Mouse (Mus musculus): Measurements from ENCODE around the gene S1pr1. TPM values are rescaled to one million over a fixed set of nuclear protein-coding genes. Genes with fewer than 3 reads are reported as not detected.

The S1pr1 gene
- polyA plus RNA-seq, 1 experiment from 2014 or later, result 31.4 TPM

DNA sequence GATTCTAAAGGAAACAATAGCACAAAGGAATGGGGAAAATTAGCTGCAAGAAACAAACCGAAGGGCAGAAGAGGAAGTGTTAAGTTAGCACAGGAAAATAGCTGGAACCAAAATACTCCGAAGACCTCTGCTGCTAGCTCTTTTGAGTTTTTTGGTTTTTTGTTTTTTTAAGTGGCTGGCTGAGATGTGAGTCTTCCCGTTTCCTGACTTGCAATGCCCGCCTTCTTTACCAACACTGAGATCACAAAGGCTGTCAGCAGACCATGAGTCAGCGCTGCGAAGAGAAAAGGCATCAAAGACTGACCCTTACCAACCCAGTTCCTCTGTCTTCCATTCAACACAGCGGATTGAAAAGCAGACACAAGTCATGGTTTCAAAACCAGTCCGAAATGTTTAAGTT, 25.5 kb downstream of the S1pr1 start:
- Histone ChIP-seq H3K9me3 (no peaks in the 10 kb centered on the region), H3K4me3 (no peak overlapping the region), H3K27me3 (no peaks in the 10 kb centered on the region), H3K36me3 (no peaks in the 10 kb centered on the region), H3K9ac (no peak overlapping the region), H3K4me1 (replicated peaks) (no peaks in the 10 kb centered on the region), H3K27ac (replicated peaks) (no peak overlapping the region), H3K4me2 (no peak overlapping the region)
- no peak for ATAC-seq (ENCODE audit: low FRiP score, low read depth)
- 33% methylated on average over 8 of the region's 8 CpGs for WGBS

DNA sequence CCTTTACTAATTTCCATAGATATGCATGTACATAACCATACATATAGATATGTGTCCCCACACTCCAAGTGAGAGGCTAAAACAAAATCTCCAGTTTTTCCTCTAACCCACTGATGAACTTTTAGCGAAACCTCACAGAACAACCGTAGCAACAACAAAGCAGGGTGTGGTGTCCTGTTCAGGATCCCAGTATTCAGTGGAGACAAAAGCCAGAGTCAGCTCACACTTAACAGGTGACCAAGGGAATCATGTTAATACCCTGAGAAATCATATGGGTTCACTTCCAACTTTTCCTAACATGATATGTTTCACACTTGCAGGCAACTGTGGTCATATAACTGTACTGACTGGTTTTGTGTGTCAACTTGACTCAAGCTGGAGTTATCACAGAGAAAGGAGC, 27.1 kb downstream of the S1pr1 start:
- 91% methylated on average over 2 of the region's 2 CpGs for WGBS
- H3K27me3 ChIP-seq, result no peaks in the 10 kb centered on the region
- H3K4me2 ChIP-seq, result no peak overlapping the region
- H3K27ac ChIP-seq (replicated peaks), result no peak overlapping the region
- no peaks in the 10 kb centered on the region for H3K4me1 ChIP-seq (replicated peaks)
- no peaks in the 10 kb centered on the region for H3K9me3 ChIP-seq
- no peaks in the 10 kb centered on the region for H3K36me3 ChIP-seq
- no peak for ATAC-seq (ENCODE audit: low FRiP score, low read depth)
- no peak overlapping the region for H3K9ac ChIP-seq
- no peak overlapping the region for H3K4me3 ChIP-seq

DNA sequence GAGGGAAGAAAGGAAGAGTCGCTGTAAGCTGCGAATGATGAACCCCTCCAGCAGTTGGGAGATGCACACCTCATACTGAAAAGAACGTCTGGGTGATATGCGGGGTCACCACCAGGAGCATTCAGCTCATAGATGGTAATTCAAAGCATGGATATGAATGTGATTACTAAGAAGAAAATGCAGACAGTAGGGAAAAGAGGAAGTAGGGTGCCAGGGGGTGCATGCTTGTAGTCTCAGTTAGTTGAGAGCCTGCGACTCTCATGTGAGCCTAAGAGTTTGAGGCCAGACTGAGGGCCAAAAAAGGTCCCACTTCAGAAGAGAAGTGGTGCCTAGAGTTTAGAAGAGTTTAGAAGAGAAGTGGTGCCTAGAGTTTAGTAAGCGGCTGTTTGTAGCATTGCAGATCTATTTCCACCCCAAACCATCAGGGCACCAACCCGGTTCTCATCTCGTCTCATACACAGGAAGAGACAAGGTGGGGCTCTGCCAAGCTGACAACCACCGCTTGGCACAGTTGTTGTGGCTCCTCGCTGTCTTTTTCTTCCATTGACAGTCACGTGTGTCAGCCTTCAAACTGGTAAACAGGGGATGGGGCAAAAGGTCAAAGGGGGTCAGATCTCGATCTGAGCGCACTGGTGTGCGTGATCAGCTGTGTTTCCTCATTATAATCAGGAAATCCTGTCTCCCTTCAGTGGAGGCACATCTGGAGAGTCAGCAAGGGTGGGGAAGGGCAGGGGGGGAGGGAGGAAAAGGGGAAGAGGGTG, 32.4 kb downstream of the S1pr1 start:
- H3K36me3 ChIP-seq, result no peaks in the 10 kb centered on the region
- no peak overlapping the region for H3K4me3 ChIP-seq
- WGBS, result 76% methylated on average over 14 of the region's 14 CpGs
- H3K4me1 ChIP-seq (replicated peaks), result no peaks in the 10 kb centered on the region
- H3K9ac ChIP-seq, result no peak overlapping the region
- no peaks in the 10 kb centered on the region for H3K9me3 ChIP-seq
- no peak overlapping the region for H3K4me2 ChIP-seq
- no peak for ATAC-seq (ENCODE audit: low FRiP score, low read depth)
- H3K27me3 ChIP-seq, result no peaks in the 10 kb centered on the region
- H3K27ac ChIP-seq (replicated peaks), result no peak overlapping the region

DNA sequence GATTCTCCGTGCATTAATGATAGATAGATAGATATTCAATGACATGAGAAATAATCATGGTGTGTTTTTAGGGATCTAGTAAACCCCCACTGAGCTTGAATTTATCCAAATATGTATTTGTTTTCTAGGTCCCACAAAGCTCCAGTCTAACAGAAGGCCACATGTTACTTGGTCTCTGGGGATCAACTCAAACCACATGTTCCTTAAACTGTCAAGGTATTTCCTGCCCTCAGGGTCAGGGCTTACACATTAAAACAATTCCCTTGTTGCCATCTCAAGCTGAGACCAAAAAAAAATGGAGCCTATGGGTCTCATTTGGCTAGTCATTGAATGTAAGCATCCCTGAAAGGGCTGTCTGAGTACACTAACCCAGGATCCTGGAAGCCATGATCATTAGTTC, 33.7 kb downstream of the S1pr1 start:
- H3K9ac ChIP-seq, result no peak overlapping the region
- H3K27ac ChIP-seq (replicated peaks), result no peak overlapping the region
- H3K36me3 ChIP-seq, result no peaks in the 10 kb centered on the region
- no peak overlapping the region for H3K4me3 ChIP-seq
- H3K4me1 ChIP-seq (replicated peaks), result no peaks in the 10 kb centered on the region
- H3K9me3 ChIP-seq, result no peaks in the 10 kb centered on the region
- 96% methylated on average over 1 of the region's 1 CpGs for WGBS
- no peak overlapping the region for H3K4me2 ChIP-seq
- no peaks in the 10 kb centered on the region for H3K27me3 ChIP-seq
- ATAC-seq (ENCODE audit: low FRiP score, low read depth), result no peak

DNA sequence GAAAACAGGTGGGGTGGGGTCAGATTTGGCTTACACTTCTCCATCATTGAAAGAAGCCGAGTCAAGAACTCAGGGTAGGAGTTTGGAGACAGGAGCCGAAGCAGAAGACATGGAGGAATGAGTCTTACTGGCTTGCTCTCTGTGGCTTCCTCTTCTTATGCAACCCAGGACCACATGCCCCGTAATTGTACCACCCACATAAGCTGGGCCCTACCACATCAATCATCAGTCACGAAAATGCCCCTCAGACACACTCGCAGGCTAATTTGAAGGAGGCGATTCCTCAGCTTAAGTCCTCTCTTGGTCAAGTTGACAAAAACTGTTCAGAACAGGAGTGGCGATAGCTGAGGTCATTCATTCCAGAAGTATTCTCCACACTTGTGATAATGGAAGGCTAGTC, 35.9 kb downstream of the S1pr1 start:
- no peaks in the 10 kb centered on the region for H3K9me3 ChIP-seq
- H3K27ac ChIP-seq (replicated peaks), result no peak overlapping the region
- H3K4me2 ChIP-seq, result no peak overlapping the region
- H3K4me1 ChIP-seq (replicated peaks), result no peaks in the 10 kb centered on the region
- H3K4me3 ChIP-seq, result no peak overlapping the region
- ATAC-seq (ENCODE audit: low FRiP score, low read depth), result no peak
- no peaks in the 10 kb centered on the region for H3K36me3 ChIP-seq
- WGBS, result 89% methylated on average over 7 of the region's 7 CpGs
- no peak overlapping the region for H3K9ac ChIP-seq
- H3K27me3 ChIP-seq, result no peaks in the 10 kb centered on the region

DNA sequence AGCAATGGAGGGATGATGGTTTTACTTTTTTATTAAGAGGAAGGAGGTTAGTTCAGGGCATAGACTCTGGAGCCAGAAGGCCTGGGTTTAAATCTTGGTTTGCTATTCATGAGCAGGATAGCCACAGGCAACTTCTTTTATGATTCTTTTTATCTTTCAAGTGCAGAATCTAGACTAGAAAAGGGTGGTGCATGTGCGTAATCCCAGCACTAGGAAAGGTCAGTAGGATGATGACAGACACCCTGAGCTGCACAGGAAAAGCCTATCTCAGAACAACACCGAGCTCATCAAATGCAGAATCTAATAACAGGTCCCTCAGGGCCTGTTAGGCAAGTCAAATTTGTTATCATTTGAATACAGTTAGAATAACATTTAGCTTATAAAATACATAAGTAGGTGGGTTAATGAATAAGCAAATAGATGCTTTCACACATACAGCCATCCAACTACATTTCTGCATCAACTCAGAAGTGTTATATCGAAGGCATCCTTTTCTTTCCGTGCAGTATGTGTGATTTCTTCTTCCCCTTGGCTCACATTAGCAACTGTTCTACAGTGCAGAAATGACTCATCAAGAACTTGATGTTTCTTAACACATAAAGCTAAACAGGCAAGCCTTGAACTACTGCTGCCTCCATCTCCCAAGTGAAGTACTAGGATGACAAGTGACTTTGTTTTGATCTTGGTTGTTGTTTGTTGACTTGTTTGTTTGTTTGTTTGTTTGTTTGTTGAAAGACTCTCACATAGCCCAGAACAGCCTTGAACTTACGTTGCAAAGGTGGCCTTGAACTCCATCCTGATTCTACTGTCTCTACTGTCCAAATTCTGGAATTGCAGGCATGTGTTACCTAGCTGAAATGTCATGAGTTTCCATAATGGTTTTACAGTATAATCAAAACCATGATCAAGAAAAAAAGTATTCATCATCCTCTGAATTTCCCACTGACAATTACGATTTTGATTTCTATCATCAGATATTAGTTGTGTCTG, 39.0 kb downstream of the S1pr1 start:
- no peaks in the 10 kb centered on the region for H3K9me3 ChIP-seq
- H3K27ac ChIP-seq (replicated peaks), result no peak overlapping the region
- ATAC-seq (ENCODE audit: low FRiP score, low read depth), result no peak
- H3K4me1 ChIP-seq (replicated peaks), result no peaks in the 10 kb centered on the region
- no peaks in the 10 kb centered on the region for H3K36me3 ChIP-seq
- 82% methylated on average over 6 of the region's 6 CpGs for WGBS
- no peak overlapping the region for H3K4me2 ChIP-seq
- no peak overlapping the region for H3K4me3 ChIP-seq
- H3K9ac ChIP-seq, result no peak overlapping the region
- no peaks in the 10 kb centered on the region for H3K27me3 ChIP-seq

DNA sequence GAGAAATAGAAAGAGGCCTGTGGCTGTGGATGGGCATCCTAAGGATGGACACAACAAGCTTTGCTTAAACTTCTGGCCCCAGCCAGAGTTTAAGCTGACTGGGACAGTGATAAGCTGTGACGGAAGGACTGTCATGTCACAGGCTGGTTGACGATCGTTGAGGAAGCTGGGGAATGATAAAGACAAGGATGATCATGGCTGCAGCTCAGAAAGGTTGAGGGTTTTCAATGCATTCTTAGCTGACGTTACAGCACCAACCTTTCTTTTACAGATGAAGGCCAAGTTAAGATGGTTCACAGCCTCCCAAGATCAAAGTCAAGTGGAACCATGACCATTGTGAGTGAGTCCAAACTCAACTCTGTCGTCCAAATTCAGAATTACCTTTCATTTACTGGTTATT, 40.2 kb downstream of the S1pr1 start:
- Histone ChIP-seq H3K27ac (replicated peaks) (no peak overlapping the region), H3K4me2 (no peak overlapping the region), H3K36me3 (no peaks in the 10 kb centered on the region), H3K27me3 (no peaks in the 10 kb centered on the region), H3K4me3 (no peak overlapping the region), H3K4me1 (replicated peaks) (no peaks in the 10 kb centered on the region), H3K9me3 (no peaks in the 10 kb centered on the region), H3K9ac (no peak overlapping the region)
- 90% methylated on average over 5 of the region's 5 CpGs for WGBS
- no peak for ATAC-seq (ENCODE audit: low FRiP score, low read depth)

DNA sequence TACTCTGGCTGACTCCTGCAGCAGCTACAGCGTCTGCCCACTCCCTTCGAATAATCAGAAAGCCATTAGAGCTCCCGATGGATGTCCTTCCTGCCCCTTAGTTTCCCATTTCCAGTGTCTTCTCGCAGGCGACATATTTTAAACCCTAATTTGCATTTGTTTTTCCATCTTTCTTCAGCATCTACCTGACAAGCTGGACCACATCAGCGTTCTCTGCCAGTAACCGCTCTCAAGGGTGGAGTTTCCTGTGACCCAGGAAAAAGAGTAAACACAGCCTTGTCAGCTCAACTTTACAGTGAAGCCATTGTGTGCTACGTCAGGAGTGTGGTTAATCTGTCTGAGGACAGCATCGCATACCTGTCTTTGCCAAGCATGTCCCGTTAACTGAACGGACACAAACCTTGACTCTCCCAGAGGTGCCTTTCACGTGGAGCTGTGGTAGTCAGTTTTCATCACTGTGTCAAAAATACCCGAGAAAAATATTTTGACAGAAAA, 41.2 kb downstream of the S1pr1 start:
- Histone ChIP-seq H3K9me3 (no peaks in the 10 kb centered on the region), H3K27me3 (no peaks in the 10 kb centered on the region), H3K4me3 (no peak overlapping the region), H3K4me1 (replicated peaks) (no peaks in the 10 kb centered on the region), H3K36me3 (no peaks in the 10 kb centered on the region), H3K9ac (no peak overlapping the region), H3K27ac (replicated peaks) (no peak overlapping the region), H3K4me2 (0 out of 2 replicates have a peak overlapping the region, but pooled peaks have one; percentile 2)
- WGBS, result 58% methylated on average over 13 of the region's 13 CpGs
- ATAC-seq (ENCODE audit: low FRiP score, low read depth), result no peak

DNA sequence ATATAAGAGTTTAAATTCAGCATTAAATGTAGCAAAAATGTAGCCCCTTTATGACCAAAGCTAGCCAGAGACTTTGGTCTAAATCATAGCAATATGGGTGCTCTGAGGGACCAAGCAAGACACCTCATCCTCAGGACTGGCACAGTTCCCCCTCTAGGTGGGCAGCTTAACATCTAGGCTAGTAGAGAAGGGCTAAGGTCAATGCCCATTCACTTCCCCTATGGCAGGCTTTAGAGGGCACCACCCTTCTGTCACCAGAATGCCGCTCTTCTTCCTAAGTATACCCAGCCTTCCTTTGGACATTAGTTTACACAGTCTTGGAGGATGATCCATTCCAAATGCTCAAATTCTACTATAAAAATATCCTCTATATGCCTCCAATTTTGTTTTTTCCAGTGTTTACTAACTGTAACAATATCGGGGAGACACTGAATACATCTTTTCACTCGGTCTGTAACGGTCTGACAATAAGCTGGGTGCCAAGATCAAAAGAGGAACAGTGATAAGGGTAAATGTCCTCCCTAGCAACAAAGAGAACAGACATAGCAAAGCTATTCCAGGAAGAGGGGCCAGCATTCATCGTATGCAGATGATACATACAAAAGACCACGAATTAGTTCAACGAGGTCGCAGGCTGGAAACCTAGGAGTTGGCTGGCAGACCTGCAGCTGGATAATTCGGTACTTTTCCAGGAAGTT, 41.8 kb downstream of the S1pr1 start:
- WGBS, result 48% methylated on average over 9 of the region's 9 CpGs
- H3K27me3 ChIP-seq, result no peaks in the 10 kb centered on the region
- 0 out of 2 replicates have a peak overlapping the region, but pooled peaks have one; percentile 2 for H3K4me2 ChIP-seq

DNA sequence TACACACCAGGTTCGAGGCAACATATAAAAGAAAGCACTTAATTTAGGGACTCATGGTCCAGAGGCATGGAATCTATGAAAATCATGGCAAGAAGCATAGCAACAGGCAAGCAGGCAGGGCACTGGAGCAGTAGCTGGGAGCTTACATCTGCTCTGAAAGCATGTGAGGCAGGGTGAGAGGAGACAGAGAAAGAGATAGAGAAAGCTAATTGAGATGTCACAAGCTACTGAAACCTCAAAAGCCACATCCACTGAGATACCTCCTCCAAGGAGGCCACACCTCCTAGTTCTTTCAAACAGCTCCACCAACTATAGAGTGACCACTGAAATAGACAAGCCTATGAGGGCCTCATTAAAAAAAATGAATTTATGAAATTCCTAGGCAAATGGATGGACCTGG, 45.6 kb downstream of the S1pr1 start:
- no peak for ATAC-seq (ENCODE audit: low FRiP score, low read depth)
- Histone ChIP-seq H3K9ac (no peak overlapping the region), H3K27ac (replicated peaks) (no peak overlapping the region), H3K27me3 (no peaks in the 10 kb centered on the region), H3K36me3 (no peaks in the 10 kb centered on the region), H3K4me3 (no peak overlapping the region), H3K9me3 (no peaks in the 10 kb centered on the region), H3K4me2 (no peak overlapping the region), H3K4me1 (replicated peaks) (no peaks in the 10 kb centered on the region)
- WGBS, result 78% methylated on average over 1 of the region's 1 CpGs

More for the DNA sequence above, 41.8 kb downstream of the S1pr1 start:
- no peaks in the 10 kb centered on the region for H3K36me3 ChIP-seq
- no peak overlapping the region for H3K27ac ChIP-seq (replicated peaks)
- no peak for ATAC-seq (ENCODE audit: low FRiP score, low read depth)
- H3K4me3 ChIP-seq, result no peak overlapping the region
- no peaks in the 10 kb centered on the region for H3K9me3 ChIP-seq
- no peaks in the 10 kb centered on the region for H3K4me1 ChIP-seq (replicated peaks)
- no peak overlapping the region for H3K9ac ChIP-seq

DNA sequence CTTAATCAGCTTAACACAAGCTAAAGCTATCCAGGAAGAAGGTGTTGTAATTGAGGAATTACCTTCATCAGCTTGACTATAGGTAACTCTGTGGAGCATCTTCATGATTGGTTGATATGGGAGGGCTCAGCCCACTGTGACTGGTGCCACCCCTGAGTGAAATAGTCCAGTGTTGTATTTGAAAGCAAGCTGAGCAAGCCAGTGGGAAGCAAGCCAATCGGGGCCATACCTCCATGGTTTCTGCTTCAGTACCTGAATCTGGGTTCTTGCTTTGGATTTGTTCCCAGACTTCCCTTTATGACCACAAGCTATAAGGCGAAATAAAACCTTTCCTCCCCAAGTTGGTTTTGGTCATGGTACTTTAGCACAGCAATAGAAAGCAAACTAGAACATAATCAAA, 47.7 kb downstream of the S1pr1 start:
- Histone ChIP-seq H3K27me3 (no peaks in the 10 kb centered on the region), H3K27ac (replicated peaks) (no peak overlapping the region), H3K36me3 (no peaks in the 10 kb centered on the region), H3K9ac (no peak overlapping the region), H3K4me1 (replicated peaks) (no peaks in the 10 kb centered on the region), H3K9me3 (no peaks in the 10 kb centered on the region), H3K4me3 (no peak overlapping the region), H3K4me2 (no peak overlapping the region)
- whole genome bisulfite sequencing, result 80% methylated on average over 2 of the region's 2 CpGs
- ATAC-seq (ENCODE audit: low FRiP score, low read depth), result no peak

DNA sequence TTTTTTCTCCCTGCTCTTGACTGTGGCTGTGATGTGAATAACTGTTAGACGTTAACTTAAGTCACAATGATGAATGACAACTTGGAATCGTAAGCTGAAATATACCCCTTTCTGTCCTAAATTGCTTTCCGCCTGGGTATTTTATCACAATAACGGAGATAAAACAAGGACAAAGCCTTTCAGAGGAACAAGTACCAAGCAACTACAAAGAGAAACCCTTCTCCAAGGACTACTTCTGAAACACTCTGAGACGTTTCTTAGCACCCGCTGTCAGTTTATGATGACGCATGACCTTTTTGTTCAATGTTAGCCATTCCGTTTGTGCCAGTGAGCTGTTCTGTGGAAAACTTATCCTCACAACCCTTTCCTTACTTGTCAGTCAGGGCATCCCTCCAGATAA, 48.3 kb downstream of the S1pr1 start:
- WGBS, result 35% methylated on average over 8 of the region's 8 CpGs

More for the DNA sequence above, 48.3 kb downstream of the S1pr1 start:
- no peak overlapping the region for H3K27ac ChIP-seq (replicated peaks)
- no peaks in the 10 kb centered on the region for H3K9me3 ChIP-seq
- H3K4me3 ChIP-seq, result no peak overlapping the region
- H3K36me3 ChIP-seq, result no peaks in the 10 kb centered on the region
- no peaks in the 10 kb centered on the region for H3K27me3 ChIP-seq
- no peak overlapping the region for H3K4me2 ChIP-seq
- ATAC-seq (ENCODE audit: low FRiP score, low read depth), result no peak
- no peak overlapping the region for H3K9ac ChIP-seq
- H3K4me1 ChIP-seq (replicated peaks), result no peaks in the 10 kb centered on the region

Measured in hindbrain, embryonic 15.5 days (tissue).